Mouse (Mus musculus) effector memory CD4-positive, alpha-beta T cell, adult 7 months (primary cell): ENCODE measurements around the gene 6430548M08Rik. TPM values are rescaled to one million over a fixed set of nuclear protein-coding genes. Genes with fewer than 3 reads are reported as not detected.

ENCODE experiments used
- polyA plus RNA-seq: library from polyadenylated mRNA; unstranded; fragments of 100-300 nt; shearing (Covaris generic); gene quantifications from one replicate; pipeline ENCODE4 v1.2.1, GENCODE M21; 2017

The 6430548M08Rik gene
- polyA plus RNA-seq, result 1.6 TPM

GRCm38 (mm10) chr8:120113758-120114255, at the start of gene 6430548M08Rik:
6430548M08Rik (plus strand) TSS chr8:120114152.

GRCm38 (mm10) chr8:120101068-120101972, 12.6 kb upstream of the 6430548M08Rik start, which contains the start of gene Zdhhc7:
Zdhhc7 (minus strand) TSS chr8:120101482.

GRCm38 (mm10) chr8:120177318-120178123, 63.6 kb downstream of the 6430548M08Rik start, which contains the start of gene Fam92b:
Fam92b (minus strand) TSS chr8:120177466.

Other genes with a start within 250 kb of the 6430548M08Rik start
- gene Usp10, start 203.8 kb upstream of the 6430548M08Rik start, polyA plus RNA-seq, result 106 TPM
- 2.2 TPM for gene Gm20388, start 203.3 kb upstream of the 6430548M08Rik start, polyA plus RNA-seq
- gene Crispld2, start 121.7 kb upstream of the 6430548M08Rik start, polyA plus RNA-seq, result 0.39 TPM
- 38.5 TPM for gene Zdhhc7, start 12.7 kb upstream of the 6430548M08Rik start, polyA plus RNA-seq
- not detected for gene Fam92b, start 63.3 kb downstream of the 6430548M08Rik start, polyA plus RNA-seq
- 9.3 TPM for gene Gse1, start 114.3 kb downstream of the 6430548M08Rik start, polyA plus RNA-seq